Comparison of ENCODE assay signal across 28 mouse cellular contexts in the genomic region with DNA sequence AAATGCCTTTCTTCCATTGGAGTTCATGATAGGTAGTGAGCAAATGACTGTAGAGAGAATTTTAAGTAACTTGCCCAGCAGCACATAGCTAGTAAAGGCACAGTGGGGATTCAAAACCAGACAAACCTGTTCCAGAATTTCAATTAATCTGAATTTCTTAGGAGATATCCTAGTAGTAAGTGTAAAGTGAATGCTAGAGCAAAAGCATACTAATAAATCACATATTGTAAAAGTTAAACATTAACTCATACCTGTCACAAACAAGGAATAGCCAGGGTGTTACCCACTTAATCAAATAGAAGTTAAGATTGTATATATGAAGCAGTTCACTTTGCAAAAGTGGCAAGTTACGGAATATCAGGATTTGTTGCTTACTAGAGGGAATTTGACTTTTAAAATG. TPM values are rescaled to one million over a fixed set of nuclear protein-coding genes. Genes with fewer than 3 reads are reported as not detected.
DNase-seq lines count a peak whose midpoint lies in the region; ATAC-seq and TF ChIP-seq lines count a peak whose summit lies in the region.
"Had no signal": no experiment of that assay in that cellular context is flagged by ENCODE, and none has a peak within 500 bp of the region (broad histone marks: within the 10 kb centered on the region; RNA-seq: fewer than 3 reads in every experiment).

No protein-coding gene starts in this region.

- ATAC-seq in intestine, embryonic 16.5 days = peak; percentile 68
- ATAC-seq in stomach, embryonic 14.5 days (ENCODE audit: insufficient number of reproducible peaks, insufficient read depth, low FRiP score, low read depth) = peak; percentile 60
- ATAC-seq in stomach, postnatal 0 days (ENCODE audit: low FRiP score, low TSS enrichment) = peak; percentile 79
- ATAC-seq: activated CD4-positive, CD25-positive, alpha-beta regulatory T cell, adult 4 months; forebrain, embryonic 14.5 days; forebrain, postnatal 0 days had no signal

- no peak overlapping the region for H3K4me2 ChIP-seq in intestine, embryonic 16.5 days (ENCODE audit: low read depth, low read length)
- no peak overlapping the region for H3K4me2 ChIP-seq in stomach, embryonic 14.5 days (replicated peaks; ENCODE audit: low read depth, low read length)
- no peak overlapping the region for H3K4me2 ChIP-seq in stomach, postnatal 0 days (replicated peaks; ENCODE audit: low read depth)
- H3K4me2 ChIP-seq: embryonic facial prominence, embryonic 12.5 days; embryonic facial prominence, embryonic 15.5 days; heart, embryonic 13.5 days; hindbrain, embryonic 12.5 days; hindbrain, embryonic 15.5 days had no signal

- peak; percentile 50 for DNase-seq in kidney, adult 2 months
- no peak for DNase-seq in kidney, postnatal 10 days
- DNase-seq in stomach, postnatal 0 days (ENCODE audit: low spot score) = no peak
- no peak for DNase-seq in thymus, adult 2 months
- no peak for DNase-seq in adrenal gland, adult 2 months
- no peak for DNase-seq in adrenal gland, postnatal 4 days (ENCODE audit: low spot score in 2 of 2)
- DNase-seq: adrenal gland, postnatal 10 days; adrenal gland, postnatal 36 days; cerebellum, adult 11 months; cerebellum, adult 2 months; cerebellum, adult 9-11 months; cerebellum, postnatal 25 days; forebrain, postnatal 0 days; gastrocnemius, adult 2 months; gastrocnemius, postnatal 14 days; heart, adult 18-20 months; heart, postnatal 14 days; heart, postnatal 4 days had no signal

- no peak overlapping the region for H3K4me3 ChIP-seq in kidney, adult 2 months (ENCODE audit: insufficient read depth, low read depth, low read length)
- H3K4me3 ChIP-seq in intestine, embryonic 16.5 days (ENCODE audit: low read length) = no peak overlapping the region
- H3K4me3 ChIP-seq in stomach, embryonic 14.5 days (ENCODE audit: low read depth, low read length) = no peak overlapping the region
- no peak overlapping the region for H3K4me3 ChIP-seq in stomach, postnatal 0 days (ENCODE audit: low read depth, low read length)
- H3K4me3 ChIP-seq in thymus, adult 2 months (ENCODE audit: control insufficient read depth, insufficient read depth, low read length) = no peak overlapping the region
- H3K4me3 ChIP-seq: embryonic facial prominence, embryonic 12.5 days; embryonic facial prominence, embryonic 15.5 days; gastrocnemius, adult 2 months; heart, embryonic 10.5 days; heart, embryonic 13.5 days; hindbrain, embryonic 12.5 days; hindbrain, embryonic 15.5 days had no signal

- TF ChIP-seq EP300 in stomach, postnatal 0 days (optimal IDR thresholded peaks at IDR 0.05) = no peak

- H3K27ac ChIP-seq in kidney, adult 2 months (ENCODE audit: insufficient read depth, low read depth, low read length) = no peak overlapping the region
- no peak overlapping the region for H3K27ac ChIP-seq in intestine, embryonic 16.5 days (ENCODE audit: low read length)
- H3K27ac ChIP-seq in stomach, embryonic 14.5 days (ENCODE audit: low read length) = no peak overlapping the region; the same call in 1 of the 2 replicates
- no peak overlapping the region for H3K27ac ChIP-seq in stomach, postnatal 0 days (replicated peaks)
- no peak overlapping the region for H3K27ac ChIP-seq in thymus, adult 2 months (ENCODE audit: control insufficient read depth, insufficient read depth, low read length)
- H3K27ac ChIP-seq: embryonic facial prominence, embryonic 12.5 days; embryonic facial prominence, embryonic 15.5 days; gastrocnemius, adult 2 months; heart, embryonic 10.5 days; heart, embryonic 13.5 days; hindbrain, embryonic 12.5 days; hindbrain, embryonic 15.5 days had no signal

- no peak overlapping the region for H3K9ac ChIP-seq in intestine, embryonic 16.5 days (ENCODE audit: low read depth, low read length)
- no peak overlapping the region for H3K9ac ChIP-seq in stomach, embryonic 14.5 days (replicated peaks; ENCODE audit: low read depth, low read length)
- no peak overlapping the region for H3K9ac ChIP-seq in stomach, postnatal 0 days (ENCODE audit: low read length)
- H3K9ac ChIP-seq: embryonic facial prominence, embryonic 12.5 days; embryonic facial prominence, embryonic 15.5 days; forebrain, postnatal 0 days; heart, embryonic 13.5 days; hindbrain, embryonic 12.5 days; hindbrain, embryonic 15.5 days had no signal

- no peaks in the 10 kb centered on the region for H3K9me3 ChIP-seq in intestine, embryonic 16.5 days (ENCODE audit: control insufficient read depth, low read length)
- no peaks in the 10 kb centered on the region for H3K9me3 ChIP-seq in stomach, embryonic 14.5 days (ENCODE audit: control insufficient read depth, low read depth, low read length)
- H3K9me3 ChIP-seq in stomach, postnatal 0 days (ENCODE audit: control insufficient read depth, low read length) = no peaks in the 10 kb centered on the region
- H3K9me3 ChIP-seq: embryonic facial prominence, embryonic 12.5 days; embryonic facial prominence, embryonic 15.5 days; heart, embryonic 10.5 days; heart, embryonic 13.5 days; hindbrain, embryonic 12.5 days; hindbrain, embryonic 15.5 days had no signal

- no peaks in the 10 kb centered on the region for H3K36me3 ChIP-seq in kidney, adult 2 months (ENCODE audit: control insufficient read depth, insufficient read depth, low read length)
- no peaks in the 10 kb centered on the region for H3K36me3 ChIP-seq in intestine, embryonic 16.5 days (ENCODE audit: control insufficient read depth, insufficient read depth, low read length)
- no peaks in the 10 kb centered on the region for H3K36me3 ChIP-seq in stomach, embryonic 14.5 days (ENCODE audit: control insufficient read depth, insufficient read depth, low read length)
- no peaks in the 10 kb centered on the region for H3K36me3 ChIP-seq in stomach, postnatal 0 days (ENCODE audit: control insufficient read depth, insufficient read depth, low read length)
- no peaks in the 10 kb centered on the region for H3K36me3 ChIP-seq in thymus, adult 2 months (ENCODE audit: control insufficient read depth, insufficient read depth, low read length)
- H3K36me3 ChIP-seq: embryonic facial prominence, embryonic 12.5 days; embryonic facial prominence, embryonic 15.5 days; heart, embryonic 10.5 days; heart, embryonic 13.5 days; hindbrain, embryonic 12.5 days; hindbrain, embryonic 15.5 days had no signal

- no peak for TF ChIP-seq POLR2A in kidney, adult 2 months (IDR thresholded peaks at IDR 0.05; ENCODE audit: low read depth, low read length)
- TF ChIP-seq POLR2A in thymus, adult 2 months (IDR thresholded peaks at IDR 0.05; ENCODE audit: control insufficient read depth, extremely low read depth, insufficient read depth, low read length, poor library complexity) = no peak

- no peak for TF ChIP-seq CTCF in kidney, adult 2 months (conservative IDR thresholded peaks at IDR 0.05; ENCODE audit: insufficient read depth, insufficient read length, low read depth, low read length)
- no peak for TF ChIP-seq CTCF in stomach, postnatal 0 days (IDR thresholded peaks at IDR 0.05; ENCODE audit: low read depth)
- TF ChIP-seq CTCF in thymus, adult 2 months (IDR thresholded peaks at IDR 0.05; ENCODE audit: borderline replicate concordance, control insufficient read depth, extremely low read depth, insufficient read depth, low read length, poor library complexity) = no peak

- no peaks in the 10 kb centered on the region for H3K27me3 ChIP-seq in kidney, adult 2 months (replicated peaks; ENCODE audit: control insufficient read depth, insufficient read depth, low read length)
- no peaks in the 10 kb centered on the region for H3K27me3 ChIP-seq in intestine, embryonic 16.5 days (replicated peaks; ENCODE audit: control insufficient read depth, insufficient read depth, low read length)
- H3K27me3 ChIP-seq in stomach, embryonic 14.5 days (ENCODE audit: control insufficient read depth, insufficient read depth, low read length) = no peaks in the 10 kb centered on the region
- H3K27me3 ChIP-seq in stomach, postnatal 0 days (ENCODE audit: control insufficient read depth, insufficient read depth, low read length) = no peaks in the 10 kb centered on the region
- H3K27me3 ChIP-seq in thymus, adult 2 months (ENCODE audit: control insufficient read depth, insufficient read depth, low read length) = no peaks in the 10 kb centered on the region
- H3K27me3 ChIP-seq: embryonic facial prominence, embryonic 12.5 days; embryonic facial prominence, embryonic 15.5 days; heart, embryonic 13.5 days; hindbrain, embryonic 12.5 days; hindbrain, embryonic 15.5 days had no signal

- WGBS in kidney, adult 2 months = 49% methylated on average over 1 of the region's 1 CpGs
- 69% methylated on average over 1 of the region's 1 CpGs for WGBS in intestine, embryonic 16.5 days
- WGBS in stomach, embryonic 14.5 days = 77% methylated on average over 1 of the region's 1 CpGs
- 58% methylated on average over 1 of the region's 1 CpGs for WGBS in stomach, postnatal 0 days
- 98% methylated on average over 1 of the region's 1 CpGs for WGBS in thymus, adult 2 months

- peaks cover 33% of the 10 kb centered on the region for H3K4me1 ChIP-seq in kidney, adult 2 months (ENCODE audit: control insufficient read depth, insufficient read depth, low read length)
- peaks cover 39% of the 10 kb centered on the region for H3K4me1 ChIP-seq in intestine, embryonic 16.5 days (ENCODE audit: control insufficient read depth, insufficient read depth, low read length)
- H3K4me1 ChIP-seq in stomach, embryonic 14.5 days (ENCODE audit: control insufficient read depth, insufficient read depth, low read length) = peaks cover 41% of the 10 kb centered on the region
- peaks cover 2% of the 10 kb centered on the region for H3K4me1 ChIP-seq in stomach, postnatal 0 days (replicated peaks; ENCODE audit: control insufficient read depth, insufficient read depth)
- no peaks in the 10 kb centered on the region for H3K4me1 ChIP-seq in thymus, adult 2 months (replicated peaks; ENCODE audit: control insufficient read depth, insufficient read depth, low read length)

RNA-seq across cellular contexts. Expression of a gene that starts 25.9 kb away (rescaled TPM):
- polyA plus RNA-seq in kidney, adult 2 months (2012; rRNA removed) = 4.2 and 4.6 TPM in 2 replicates
- polyA plus RNA-seq in intestine, embryonic 16.5 days (2015; fragmentation: Nextera tagmentation; extraction: Ambion mirVana) = 34.5 and 40.0 TPM in 2 replicates
- 53.0 and 53.8 TPM in 2 replicates for polyA plus RNA-seq in stomach, embryonic 14.5 days (2014; fragmentation: Nextera tagmentation; extraction: Ambion mirVana)
- polyA plus RNA-seq in stomach, postnatal 0 days (2015; fragmentation: Nextera tagmentation; extraction: Ambion mirVana) = 16.1 and 18.7 TPM in 2 replicates
- 17.8 and 20.7 TPM in 2 replicates for polyA plus RNA-seq in thymus, adult 2 months (2012; rRNA removed)
- 1 to 10 TPM; 6.5 to 7.3 TPM for total RNA-seq in adrenal gland, adult 2 months (2021)
- polyA plus RNA-seq in adrenal gland, adult 2 months (2012; rRNA removed) = 6.9 and 9.6 TPM in 2 replicates
- 10 to 100 TPM; 25.0 to 31.0 TPM for total RNA-seq in adrenal gland, postnatal 4 days (2021)
